Mouse (Mus musculus) heart, adult 2 months (tissue): ENCODE measurements around the gene Il21r.

Source experiments
- CTCF ChIP-seq: fragments of 200-600 bp; IDR thresholded peaks from 2 replicates; pipeline ENCODE4 v1.8.1; 2022; ENCODE audit warnings: antibody characterized with exemption, mild to moderate bottlenecking, moderate library complexity
- EP300 ChIP-seq: fragments of 200-500 bp; IDR thresholded peaks from 2 replicates; pipeline ENCODE4 v1.6.1; 2011; ENCODE audit warnings: low read depth, low read length, control low read depth; ENCODE audit not compliant: insufficient read depth

- TF ChIP-seq CTCF (no peak), EP300 (no peak)
Observed at GRCm38 (mm10) chr7:125580220-125580549, 23.0 kb upstream of the Il21r start.
